ENCODE assay signal across 10 mouse cellular contexts in the genomic region with DNA sequence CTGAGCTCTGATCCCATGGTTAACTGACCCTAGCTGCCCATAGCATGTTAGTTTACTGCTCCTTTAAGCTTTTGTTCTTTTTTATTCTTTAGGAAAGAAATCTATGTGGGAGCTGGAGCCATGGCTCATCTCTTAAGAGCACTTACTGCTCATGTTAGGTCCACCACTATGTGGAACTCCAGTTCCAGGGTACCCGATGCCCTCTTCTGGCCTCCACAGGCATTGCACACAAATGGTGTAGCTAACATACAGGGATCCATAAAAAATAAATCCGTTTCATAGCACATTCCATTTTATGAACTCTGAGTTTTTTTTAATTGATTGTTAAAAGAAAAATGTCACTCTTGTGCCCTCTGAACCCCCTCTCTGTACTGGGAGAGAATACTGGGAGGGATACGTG. TPM values are rescaled to one million over a fixed set of nuclear protein-coding genes. Genes with fewer than 3 reads are reported as not detected.
DNase-seq lines count a peak whose midpoint lies in the region; ATAC-seq and TF ChIP-seq lines count a peak whose summit lies in the region.
"Had no signal": no experiment of that assay in that cellular context is flagged by ENCODE, and none has a peak within 500 bp of the region (broad histone marks: within the 10 kb centered on the region; RNA-seq: fewer than 3 reads in every experiment).

No protein-coding gene starts in this region.

- no peak overlapping the region for H3K27ac ChIP-seq in left cerebral cortex, adult 2 months
- H3K27ac ChIP-seq in forebrain, embryonic 16.5 days (ENCODE audit: low read length) = no peak overlapping the region
- H3K27ac ChIP-seq: liver, embryonic 15.5 days had no signal

- H3K4me1 ChIP-seq in forebrain, embryonic 16.5 days (replicated peaks; ENCODE audit: control insufficient read depth, insufficient read depth, low read length) = 0 out of 2 replicates have a peak, but pooled peaks cover 3% of the 10 kb centered on the region

- no peak overlapping the region for H3K9ac ChIP-seq in forebrain, embryonic 16.5 days (replicated peaks; ENCODE audit: low read depth, low read length)
- H3K9ac ChIP-seq: liver, embryonic 15.5 days had no signal

- intact Hi-C loops in left cerebral cortex, adult 2 months (cut with DNase I) = loop anchor here (5.0 kb wide), 1 partner anchor 37 kb away; no protein-coding TSS in a partner anchor

- 37% methylated on average over 3 of the region's 3 CpGs for WGBS in forebrain, embryonic 16.5 days

- H3K4me3 ChIP-seq in left cerebral cortex, adult 2 months = no peak overlapping the region
- no peak overlapping the region for H3K4me3 ChIP-seq in forebrain, embryonic 16.5 days (replicated peaks; ENCODE audit: low read length)
- H3K4me3 ChIP-seq: liver, embryonic 15.5 days had no signal

- ATAC-seq in forebrain, embryonic 16.5 days = no peak

- no peak overlapping the region for H3K4me2 ChIP-seq in forebrain, embryonic 16.5 days (ENCODE audit: low read length)
- H3K4me2 ChIP-seq: liver, embryonic 15.5 days had no signal

- H3K36me3 ChIP-seq in forebrain, embryonic 16.5 days (ENCODE audit: control insufficient read depth, insufficient read depth) = no peaks in the 10 kb centered on the region
- H3K36me3 ChIP-seq: liver, embryonic 15.5 days had no signal

- no peaks in the 10 kb centered on the region for H3K9me3 ChIP-seq in forebrain, embryonic 16.5 days (ENCODE audit: control insufficient read depth, low read length)
- H3K9me3 ChIP-seq: liver, embryonic 15.5 days had no signal

- peak; percentile 59 for TF ChIP-seq CTCF in left cerebral cortex, adult 2 months (IDR thresholded peaks at IDR 0.05)

- peak; percentile 69 for DNase-seq in adrenal gland, postnatal 10 days
- DNase-seq in adrenal gland, postnatal 4 days (ENCODE audit: low spot score in 2 of 2) = no peak
- no peak for DNase-seq in left cerebral cortex, adult 2 months (ENCODE audit: extremely low spot score in 1 of 2, low spot score in 2 of 2)
- DNase-seq in left cerebral cortex, adult 8-10 months (ENCODE audit: low spot score in 2 of 2) = no peak
- peak; percentile 49 for DNase-seq in NIH3T3 (ENCODE audit: low read depth)
- DNase-seq in lung, postnatal 10 days = peak; percentile 71
- DNase-seq in cerebellum, adult 8-10 months = no peak

- peaks cover 9% of the 10 kb centered on the region for H3K27me3 ChIP-seq in forebrain, embryonic 16.5 days (replicated peaks; ENCODE audit: control insufficient read depth, insufficient read depth, low read length)

RNA-seq across cellular contexts. Expression of a gene that starts 4.7 kb away (rescaled TPM):
- 10 to 100 TPM; 54.7 to 56.9 TPM for total RNA-seq in adrenal gland, postnatal 10 days (2021)
- 10 to 100 TPM; 46.4 to 51.4 TPM for total RNA-seq in adrenal gland, postnatal 4 days (2021)
- 10 to 100 TPM; 63.0 to 65.1 TPM for total RNA-seq in left cerebral cortex, adult 2 months (2021)
- 10 to 100 TPM; 51.6 to 54.5 (median 52.7) TPM for total RNA-seq in left cerebral cortex, adult 8-10 months (2022)
- polyA plus RNA-seq in forebrain, embryonic 16.5 days (2015; fragmentation: Nextera tagmentation; extraction: Ambion mirVana) = 18.4 and 20.2 TPM in 2 replicates

RNA-seq across cellular contexts. Expression of a gene that starts 24.3 kb away (rescaled TPM):
- total RNA-seq in adrenal gland, postnatal 10 days (2021) = 10 to 100 TPM; 17.3 to 22.9 TPM
- total RNA-seq in adrenal gland, postnatal 4 days (2021) = 10 to 100 TPM; 32.9 to 36.4 TPM
- total RNA-seq in left cerebral cortex, adult 2 months (2021) = 1,000 to 10,000 TPM; 1,332 to 1,386 TPM
- 1,000 to 10,000 TPM in 2 of 4 experiments, 100 to 1,000 TPM in 2; 966 to 1,102 (median 1,006) TPM for total RNA-seq in left cerebral cortex, adult 8-10 months (2022)
- polyA plus RNA-seq in forebrain, embryonic 16.5 days (2015; fragmentation: Nextera tagmentation; extraction: Ambion mirVana) = 9.8 and 10.2 TPM in 2 replicates

RNA-seq across cellular contexts. Expression of a gene that starts 33.5 kb away (rescaled TPM):
- total RNA-seq in adrenal gland, postnatal 10 days (2021) = 1 to 10 TPM; 1.8 to 2.0 TPM
- total RNA-seq in adrenal gland, postnatal 4 days (2021) = 1 to 10 TPM; 2.2 to 3.2 TPM
- 10 to 100 TPM; 33.4 to 42.4 TPM for total RNA-seq in left cerebral cortex, adult 2 months (2021)
- total RNA-seq in left cerebral cortex, adult 8-10 months (2022) = 10 to 100 TPM; 27.9 to 32.2 (median 28.2) TPM
- polyA plus RNA-seq in forebrain, embryonic 16.5 days (2015; fragmentation: Nextera tagmentation; extraction: Ambion mirVana) = 7.7 and 8.4 TPM in 2 replicates
- polyA plus RNA-seq: liver, embryonic 15.5 days; stomach, embryonic 16.5 days had no signal

Comparison
In these comparisons a context has a peak if more than half of its experiments do, and no peak if none do; other contexts are left out.
1. DNase-seq: peak in adrenal gland, postnatal 10 days (single experiment), NIH3T3 (single experiment) and lung, postnatal 10 days (single experiment); none in adrenal gland, postnatal 4 days (0 of 2), left cerebral cortex, adult 2 months (0 of 2), left cerebral cortex, adult 8-10 months (0 of 2) and cerebellum, adult 8-10 months (single experiment).
2. RNA of a gene that starts 24.3 kb away (total RNA-seq): 1,332 to 1,386 TPM in left cerebral cortex, adult 2 months and 966 to 1,102 TPM in left cerebral cortex, adult 8-10 months; 32.9 to 36.4 TPM in adrenal gland, postnatal 4 days and 17.3 to 22.9 TPM in adrenal gland, postnatal 10 days; every median in the first group is over 10 times any median in the second.
3. RNA of a gene that starts 33.5 kb away (total RNA-seq): 33.4 to 42.4 TPM in left cerebral cortex, adult 2 months and 27.9 to 32.2 TPM in left cerebral cortex, adult 8-10 months; 2.2 to 3.2 TPM in adrenal gland, postnatal 4 days and 1.8 to 2.0 TPM in adrenal gland, postnatal 10 days; every median in the first group is over 4 times any median in the second.